Mouse (Mus musculus) testis, adult 2 months (tissue): ENCODE data around the gene Gm20388. TPM values are rescaled to one million over a fixed set of nuclear protein-coding genes. Genes with fewer than 3 reads are reported as not detected.
"Not testable (repeated sequence)": the region's sequence is repeated elsewhere in the genome, so short reads cannot be mapped to it uniquely, and the experiment has no call there.

Experiments
- H3K27ac ChIP-seq: fragments of 200-500 bp; 2 replicates; pipeline ENCODE4 v1.5.1; 2012; ENCODE audit warnings: low read depth, low read length; ENCODE audit not compliant: control insufficient read depth, insufficient read depth
- H3K27me3 ChIP-seq: fragments of 200-500 bp; 2 replicates; pipeline ENCODE4 v1.6.1; 2012; ENCODE audit warnings: mild to moderate bottlenecking, low read length, moderate library complexity; ENCODE audit not compliant: control insufficient read depth, insufficient read depth
- H3K36me3 ChIP-seq: fragments of 200-500 bp; 2 replicates; pipeline ENCODE4 v1.6.1; 2012; ENCODE audit warnings: mild to moderate bottlenecking, low read length; ENCODE audit not compliant: control insufficient read depth, insufficient read depth
- H3K4me1 ChIP-seq: fragments of 200-500 bp; 2 replicates; pipeline ENCODE4 v1.6.1; 2012; ENCODE audit warnings: low read length; ENCODE audit not compliant: control insufficient read depth, insufficient read depth
- H3K4me3 ChIP-seq: fragments of 200-500 bp; 2 replicates; pipeline ENCODE4 v1.5.1; 2012; ENCODE audit warnings: low read depth, mild to moderate bottlenecking, low read length, moderate library complexity, mixed read lengths; ENCODE audit not compliant: control insufficient read depth
- CTCF ChIP-seq: fragments of 200-500 bp; IDR thresholded peaks from 2 replicates; pipeline ENCODE4 v1.5.1; 2012; ENCODE audit warnings: low read depth, mild to moderate bottlenecking, inconsistent platforms, low read length, moderate library complexity; ENCODE audit not compliant: control insufficient read depth, insufficient read depth, insufficient replicate concordance
- POLR2A ChIP-seq: fragments of 200-500 bp; IDR thresholded peaks from 2 replicates; pipeline ENCODE4 v1.6.1; 2012; ENCODE audit warnings: low read depth, mild to moderate bottlenecking, inconsistent platforms, low read length, moderate library complexity; ENCODE audit not compliant: control insufficient read depth
- polyA plus RNA-seq: library from polyadenylated mRNA; depleted of rRNA; stranded (reverse); fragments of >200 nt; gene quantifications from 2 replicates; pipeline ENCODE4 v1.2.3, GENCODE M21; 2012

Gene Gm20388
- polyA plus RNA-seq, 1 experiment, result 5.6 TPM

DNA sequence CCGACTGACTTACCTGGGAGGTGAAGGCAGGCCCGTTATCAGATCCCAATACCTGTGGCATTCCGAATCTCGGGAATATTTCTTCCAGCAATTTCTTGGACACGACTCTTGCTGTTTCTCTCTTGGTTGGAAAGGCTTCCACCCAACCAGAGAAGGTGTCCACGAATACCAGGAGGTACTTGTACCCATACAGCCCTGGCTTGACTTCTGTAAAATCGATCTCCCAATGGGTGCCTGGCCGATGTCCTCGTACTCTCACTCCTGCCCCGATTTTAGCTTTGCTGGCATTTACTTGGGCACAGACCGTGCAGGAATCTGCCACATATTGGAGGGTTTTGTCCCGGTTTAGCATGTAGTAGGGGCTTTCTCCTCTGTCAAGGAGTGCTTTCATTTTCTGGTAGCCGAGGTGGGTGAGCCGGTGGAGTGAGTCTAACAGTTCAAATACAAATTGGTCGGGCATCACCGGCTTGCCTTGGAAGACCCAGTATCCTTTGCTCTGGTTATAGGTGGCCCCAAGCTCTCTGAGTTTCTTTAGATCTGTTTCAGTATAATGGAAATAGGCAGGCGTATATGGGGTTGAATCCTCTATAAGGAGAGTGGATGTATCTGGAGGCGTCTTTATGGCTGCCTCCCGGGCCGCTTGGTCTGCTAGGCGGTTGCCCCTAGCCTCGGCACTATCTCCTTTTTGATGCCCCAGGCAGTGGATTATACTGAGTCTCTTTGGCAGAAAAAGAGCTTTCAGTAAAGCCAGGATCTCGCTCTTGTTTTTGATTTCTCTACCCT is 3518.5 kb downstream of the Gm20388 start:
- Histone ChIP-seq H3K27ac (no peak overlapping the region), H3K4me3 (no peak overlapping the region), H3K4me1 (no peaks in the 10 kb centered on the region), H3K27me3 (no peaks in the 10 kb centered on the region), H3K36me3 (no peaks in the 10 kb centered on the region)
- TF ChIP-seq POLR2A, result no peak
- TF ChIP-seq CTCF, result no peak

- not testable (repeated sequence) for H3K27ac ChIP-seq, H3K4me3 ChIP-seq, H3K36me3 ChIP-seq, H3K4me1 ChIP-seq, H3K27me3 ChIP-seq
Measured at GRCm38 (mm10) chr8:123429722-123430013, 3519.0 kb downstream of the Gm20388 start.

DNA sequence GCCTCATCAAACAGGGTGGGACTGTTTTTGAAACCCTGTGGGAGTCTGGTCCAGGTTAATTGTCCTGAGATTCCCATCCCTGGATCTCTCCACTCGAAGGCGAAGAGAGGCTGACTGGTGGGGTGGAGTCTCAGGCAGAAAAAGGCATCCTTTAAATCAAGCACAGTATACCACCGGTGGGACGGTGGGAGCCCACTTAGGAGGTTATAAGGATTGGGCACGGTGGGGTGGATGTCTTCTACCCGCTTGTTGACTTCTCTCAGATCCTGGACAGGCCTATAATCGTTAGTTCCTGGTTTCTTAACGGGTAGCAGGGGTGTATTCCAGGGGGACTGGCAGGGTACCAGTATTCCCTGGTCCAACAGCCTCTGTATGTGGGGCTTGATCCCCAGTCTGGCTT is 3520.3 kb downstream of the Gm20388 start:
- H3K27ac ChIP-seq, H3K36me3 ChIP-seq, H3K4me1 ChIP-seq, H3K27me3 ChIP-seq, H3K4me3 ChIP-seq: not testable (repeated sequence)

DNA sequence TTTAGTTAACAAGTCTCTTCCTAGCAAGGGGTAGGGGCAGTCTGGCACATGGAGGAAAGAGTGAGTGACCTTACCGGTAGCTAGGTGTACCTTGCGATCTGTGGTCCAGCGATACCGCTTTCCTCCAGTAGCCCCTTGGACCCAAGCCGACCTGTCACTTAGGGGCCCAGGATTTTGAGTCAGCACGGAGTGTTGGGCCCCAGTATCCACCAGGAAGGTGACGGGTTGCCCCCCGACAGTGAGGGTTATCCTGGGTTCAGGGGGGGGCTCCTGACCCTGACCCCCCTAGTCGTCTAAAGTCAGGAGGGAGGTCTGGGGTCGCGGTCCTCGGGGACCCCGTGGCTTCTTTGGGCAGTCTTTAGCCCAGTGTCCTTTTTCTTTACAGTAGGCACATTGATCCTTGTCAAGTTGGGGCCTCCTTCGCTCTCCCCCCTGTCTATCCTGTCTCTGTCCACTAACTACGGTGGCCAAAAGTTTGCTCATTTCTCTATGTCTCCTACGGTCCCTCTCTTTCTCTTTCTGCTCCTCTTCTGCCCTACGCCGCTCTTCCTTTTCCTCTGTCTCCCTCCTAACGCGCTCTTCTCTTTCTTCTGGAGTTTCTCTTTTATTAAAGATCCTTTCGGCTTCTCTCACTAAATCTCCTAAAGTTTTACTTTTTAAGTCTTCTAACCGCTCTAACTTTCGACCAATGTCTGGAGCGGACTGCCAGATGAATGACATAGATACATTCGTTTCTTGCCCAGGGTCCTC is 3521.2 kb downstream of the Gm20388 start:
- TF ChIP-seq POLR2A, result no peak
- no peak for TF ChIP-seq CTCF
- no peaks in the 10 kb centered on the region for H3K36me3 ChIP-seq
- no peak overlapping the region for H3K4me3 ChIP-seq
- no peak overlapping the region for H3K27ac ChIP-seq
- no peaks in the 10 kb centered on the region for H3K4me1 ChIP-seq
- H3K27me3 ChIP-seq, result no peaks in the 10 kb centered on the region

- H3K27ac ChIP-seq, result no peak overlapping the region
- H3K27me3 ChIP-seq, result no peaks in the 10 kb centered on the region
- no peaks in the 10 kb centered on the region for H3K36me3 ChIP-seq
- H3K4me3 ChIP-seq, result no peak overlapping the region
- TF ChIP-seq POLR2A, result no peak
- TF ChIP-seq CTCF, result no peak
- H3K4me1 ChIP-seq, result no peaks in the 10 kb centered on the region
Measured at GRCm38 (mm10) chr8:123432381-123432780, 3521.7 kb downstream of the Gm20388 start.

GRCm38 (mm10) chr8:123433241-123433974 is 3522.8 kb downstream of the Gm20388 start:
- not testable (repeated sequence) for H3K27ac ChIP-seq, H3K4me3 ChIP-seq, H3K27me3 ChIP-seq, H3K36me3 ChIP-seq, H3K4me1 ChIP-seq

DNA sequence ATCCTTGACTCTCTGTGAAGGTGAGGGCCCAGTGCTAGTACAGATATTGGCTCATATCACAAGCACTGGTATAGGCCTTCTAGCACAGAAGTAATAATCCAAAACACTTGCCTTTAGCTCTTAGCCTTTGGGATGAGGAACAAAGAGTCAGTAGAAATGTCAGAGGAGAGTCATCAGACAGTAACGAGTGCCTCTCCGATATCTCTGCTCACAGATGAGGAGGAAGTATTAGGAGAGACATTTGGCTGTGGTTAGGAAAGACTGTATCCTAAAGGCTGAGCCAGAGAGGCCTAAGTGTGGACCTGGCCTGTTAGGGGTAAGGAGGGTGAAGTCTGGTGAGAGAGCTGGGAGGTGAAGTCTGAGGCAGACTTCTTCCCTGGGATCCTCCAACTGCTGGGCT is 3531.1 kb downstream of the Gm20388 start:
- Histone ChIP-seq H3K4me1 (peaks cover 12% of the 10 kb centered on the region), H3K27ac (no peak overlapping the region), H3K4me3 (no peak overlapping the region), H3K27me3 (no peaks in the 10 kb centered on the region), H3K36me3 (no peaks in the 10 kb centered on the region)
- TF ChIP-seq CTCF (no peak), POLR2A (no peak)

GRCm38 (mm10) chr8:123442351-123442750 is 3531.7 kb downstream of the Gm20388 start:
- Histone ChIP-seq H3K4me3 (no peak overlapping the region), H3K36me3 (no peaks in the 10 kb centered on the region), H3K27me3 (no peaks in the 10 kb centered on the region), H3K4me1 (peaks cover 12% of the 10 kb centered on the region), H3K27ac (no peak overlapping the region)
- TF ChIP-seq POLR2A, result no peak
- no peak for TF ChIP-seq CTCF
